Mouse (Mus musculus) lung, adult 2 months (tissue): ENCODE measurements around the gene Smyd3. TPM values are rescaled to one million over a fixed set of nuclear protein-coding genes. Genes with fewer than 3 reads are reported as not detected.

Experiments used
- DNase-seq: peaks from one replicate; pipeline ENCODE4 v3.0.0; 2022
- H3K4me1 ChIP-seq: fragments of 200-500 bp; 2 replicates; pipeline ENCODE4 v1.6.1; 2011; ENCODE audit warnings: low read length; ENCODE audit not compliant: control insufficient read depth, insufficient read depth
- H3K4me3 ChIP-seq: fragments of 200-500 bp; replicated peaks from 2 replicates; pipeline ENCODE3; 2011; ENCODE audit warnings: low read depth, mild to moderate bottlenecking, control low read depth, low read length; ENCODE audit errors: extremely low read depth
- CTCF ChIP-seq: fragments of 200-500 bp; IDR thresholded peaks from 2 replicates; pipeline ENCODE4 v1.5.1; 2011; ENCODE audit warnings: mild to moderate bottlenecking, low read length, control low read depth; ENCODE audit not compliant: insufficient read depth
- POLR2A ChIP-seq: fragments of 200-500 bp; IDR thresholded peaks from 2 replicates; pipeline ENCODE4 v1.6.1; 2011; ENCODE audit warnings: low read depth, mild to moderate bottlenecking, control low read depth, low read length, borderline replicate concordance; ENCODE audit errors: extremely low read depth
- WGBS: fragments of 180-500 bp; shearing (Covaris S2); methylation state at CpG from one replicate; pipeline ENCODE4 v1.1.7; 2018; 5-methylcytosine and 5-hydroxymethylcytosine counted together
- polyA plus RNA-seq: library from polyadenylated mRNA; depleted of rRNA; stranded (reverse); fragments of >200 nt; gene quantifications from 2 replicates; pipeline ENCODE4 v1.2.3, GENCODE M21; 2012

Smyd3 gene
- polyA plus RNA-seq, 1 experiment = 4.7 TPM

DNA sequence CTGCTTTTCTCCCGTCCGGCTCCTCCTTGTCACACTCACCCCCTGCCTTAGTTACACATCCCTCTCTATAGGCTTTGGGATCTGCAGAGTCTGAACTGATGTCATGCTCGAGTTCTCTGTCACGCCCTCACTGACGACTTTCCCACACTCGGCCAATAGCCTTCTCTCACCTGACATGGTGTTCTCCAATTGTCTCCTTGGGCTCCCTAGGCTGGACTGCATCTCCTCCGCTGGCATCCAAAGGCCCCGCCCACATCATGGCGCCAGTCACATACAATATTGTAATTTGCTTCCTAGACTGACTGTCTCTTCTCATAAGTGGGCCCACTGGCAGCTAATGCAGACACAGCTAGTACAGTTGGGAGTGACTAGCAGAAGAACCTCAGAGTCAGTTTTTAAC, 304.5 kb downstream of the Smyd3 start:
- 92% methylated on average over 9 of the region's 9 CpGs for WGBS

DNA sequence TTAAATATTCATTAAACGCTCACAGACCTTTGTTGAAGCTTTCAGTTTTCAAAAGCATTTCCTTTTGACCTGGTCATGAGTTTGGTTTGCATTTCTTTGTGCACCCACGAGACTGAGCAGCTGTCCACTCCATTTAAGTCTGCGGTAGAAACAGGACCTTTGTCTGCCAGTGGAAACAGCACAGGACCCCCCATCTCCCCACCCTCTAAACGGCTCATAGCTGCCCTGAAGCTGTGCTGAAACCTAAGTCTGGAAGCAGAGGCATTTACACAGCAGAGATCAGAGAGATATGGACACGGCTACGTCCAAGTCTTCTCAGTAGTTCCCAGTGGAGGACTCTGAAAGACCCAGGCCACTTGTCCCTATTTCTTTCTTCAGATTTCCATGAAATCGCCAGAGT, 305.5 kb downstream of the Smyd3 start:
- 46% methylated on average over 7 of the region's 7 CpGs for WGBS
- DNase-seq = no peak
- Histone ChIP-seq H3K4me3 (no peak overlapping the region), H3K4me1 (no peaks in the 10 kb centered on the region)
- TF ChIP-seq CTCF (no peak), POLR2A (no peak)

More for the DNA sequence above, 304.5 kb downstream of the Smyd3 start:
- no peaks in the 10 kb centered on the region for H3K4me1 ChIP-seq
- no peak for DNase-seq
- H3K4me3 ChIP-seq = no peak overlapping the region
- TF ChIP-seq CTCF (no peak), POLR2A (no peak)

DNA sequence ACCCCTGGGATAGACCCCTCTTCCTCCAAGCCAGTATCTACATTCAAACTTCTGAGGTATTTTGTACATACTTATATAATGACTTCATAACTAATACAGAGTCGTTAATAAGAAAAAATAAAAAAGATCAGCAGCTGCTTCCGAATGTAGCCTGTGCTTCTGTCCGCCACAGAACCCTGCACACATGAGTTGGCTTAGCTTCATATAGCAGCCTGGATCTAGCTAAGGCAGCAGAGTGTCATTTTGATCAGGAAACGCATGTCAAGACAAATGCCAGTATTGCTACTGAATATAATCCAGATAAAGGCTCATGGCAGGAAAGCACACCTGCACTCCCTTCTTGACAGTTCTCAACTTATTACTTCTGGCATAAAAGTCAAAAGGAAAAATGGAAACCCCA, 306.5 kb downstream of the Smyd3 start:
- no peak for DNase-seq
- H3K4me1 ChIP-seq = no peaks in the 10 kb centered on the region
- TF ChIP-seq POLR2A = no peak
- TF ChIP-seq CTCF = no peak
- H3K4me3 ChIP-seq = no peak overlapping the region
- WGBS = 77% methylated on average over 4 of the region's 4 CpGs

- no peak overlapping the region for H3K4me3 ChIP-seq
- H3K4me1 ChIP-seq = no peaks in the 10 kb centered on the region
- TF ChIP-seq POLR2A (no peak), CTCF (no peak)
- no peak for DNase-seq
- 85% methylated on average over 12 of the region's 12 CpGs for WGBS
Measured at GRCm38 (mm10) chr1:179207846-179208595, 309.8 kb downstream of the Smyd3 start.

DNA sequence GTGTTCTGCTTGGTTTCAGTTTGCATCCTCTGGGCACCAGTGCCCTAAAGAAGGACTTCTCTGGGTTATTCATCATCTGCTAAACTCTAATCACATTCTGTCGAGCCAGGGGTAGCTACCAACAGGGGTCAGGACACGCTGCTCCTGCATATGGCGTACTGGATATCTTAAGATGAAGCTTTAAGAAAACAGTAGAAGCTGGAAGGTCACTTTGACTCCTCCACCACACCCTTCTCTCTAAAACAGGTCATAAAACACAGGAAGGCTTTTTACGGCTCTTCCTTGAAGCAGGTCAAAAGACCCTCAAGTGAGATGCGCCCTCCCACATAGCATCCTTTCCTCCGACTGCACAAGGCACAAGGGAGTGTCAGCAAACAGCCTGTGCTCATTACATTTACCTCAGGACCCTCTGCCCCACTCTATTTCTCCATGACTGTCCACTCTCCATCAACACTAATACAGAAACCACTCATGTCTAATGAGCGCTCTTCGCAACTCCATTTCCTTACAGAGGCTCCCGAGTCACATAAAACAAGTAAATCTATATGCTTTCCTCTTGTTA, 310.6 kb downstream of the Smyd3 start:
- no peaks in the 10 kb centered on the region for H3K4me1 ChIP-seq
- DNase-seq = no peak
- WGBS = 66% methylated on average over 9 of the region's 9 CpGs
- no peak overlapping the region for H3K4me3 ChIP-seq
- TF ChIP-seq CTCF = no peak
- TF ChIP-seq POLR2A = no peak

DNA sequence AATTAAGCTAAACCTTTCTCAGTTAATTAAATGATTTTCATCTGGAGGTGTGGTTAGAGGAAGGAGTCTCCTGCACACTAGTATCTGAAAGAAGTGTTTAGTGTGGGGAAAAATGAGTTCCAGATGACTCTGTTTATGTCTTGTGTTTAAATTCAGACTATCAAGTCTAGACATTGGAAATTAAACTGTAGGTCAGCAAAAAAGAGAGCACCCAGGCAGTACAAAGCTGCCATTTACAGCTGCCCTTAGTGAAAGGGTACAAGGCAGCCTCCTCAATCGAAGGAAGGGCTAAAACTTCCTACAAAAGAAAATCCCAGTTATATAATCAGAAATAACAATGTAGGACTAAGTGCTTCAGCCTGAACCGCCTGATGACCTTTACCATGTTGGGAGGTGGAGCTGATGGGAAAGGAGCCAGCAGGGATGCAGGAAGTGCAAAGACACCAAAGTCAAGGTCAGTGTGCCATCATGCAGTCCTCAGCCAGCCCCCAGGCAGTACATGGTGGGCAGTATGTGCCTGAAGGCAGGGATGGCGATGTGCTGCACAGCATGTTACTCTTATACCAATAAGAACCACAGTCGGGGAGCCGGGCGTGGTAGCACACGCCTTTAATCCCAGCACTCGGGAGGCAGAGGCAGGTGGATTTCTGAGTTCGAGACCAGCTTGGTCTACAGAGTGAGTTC, 319.2 kb downstream of the Smyd3 start:
- Histone ChIP-seq H3K4me1 (no peaks in the 10 kb centered on the region), H3K4me3 (no peak overlapping the region)
- TF ChIP-seq CTCF (no peak), POLR2A (no peak)
- WGBS = 81% methylated on average over 9 of the region's 9 CpGs
- no peak for DNase-seq

DNA sequence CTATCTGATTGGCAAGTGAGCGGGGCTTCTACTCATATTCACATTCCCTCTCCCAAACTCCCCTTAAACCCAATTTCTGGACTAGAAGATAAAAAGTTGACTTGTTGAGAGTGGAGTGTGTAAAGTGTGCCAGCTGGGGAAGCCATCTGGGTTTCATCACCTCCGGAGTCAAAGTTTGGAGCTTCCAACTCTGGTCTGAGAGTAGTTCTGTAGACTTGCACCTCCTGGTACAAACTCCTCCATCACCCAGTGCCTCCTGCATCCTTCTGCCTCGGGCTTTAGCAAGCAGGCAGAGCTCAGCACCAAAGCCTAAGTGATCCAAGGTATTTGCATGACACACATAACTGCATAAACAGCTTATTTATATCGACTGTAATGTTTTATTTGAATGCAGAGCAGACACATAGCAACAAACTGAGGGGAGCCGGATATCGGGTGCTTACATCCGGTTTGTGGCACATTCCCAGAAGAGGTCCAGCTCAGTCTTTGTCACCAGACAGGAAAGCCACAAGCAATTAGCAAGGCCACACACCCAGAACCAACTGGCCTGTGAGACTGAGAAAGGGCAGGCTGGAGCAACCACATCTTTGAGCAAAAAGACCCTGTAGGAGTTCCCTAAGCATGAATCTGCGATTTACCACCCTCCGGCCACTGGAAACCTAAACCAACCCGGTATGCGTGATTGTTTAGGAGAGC, 319.9 kb downstream of the Smyd3 start:
- DNase-seq = no peak
- 52% methylated on average over 11 of the region's 11 CpGs for whole genome bisulfite sequencing
- TF ChIP-seq POLR2A (no peak), CTCF (no peak)

DNA sequence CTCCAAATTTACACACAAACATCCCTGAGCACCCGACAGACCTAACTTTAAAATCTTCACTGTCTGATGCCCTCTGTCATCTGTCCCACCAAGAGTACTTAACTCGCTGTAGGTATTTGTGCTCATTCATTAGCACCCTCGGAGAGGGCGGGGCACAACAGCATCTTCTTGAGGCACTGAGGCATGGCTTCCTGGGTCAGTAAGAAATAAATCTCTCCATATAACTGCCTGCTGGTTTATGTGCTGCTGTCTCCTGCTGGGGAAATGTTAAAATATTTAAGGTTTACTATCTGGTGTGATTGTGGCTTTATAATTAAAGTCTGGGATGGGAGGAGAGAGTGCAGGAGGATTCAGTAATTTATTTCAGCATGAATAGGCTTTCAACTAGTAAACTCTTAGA, 320.7 kb downstream of the Smyd3 start:
- Histone ChIP-seq H3K4me1 (no peaks in the 10 kb centered on the region), H3K4me3 (no peak overlapping the region)
- DNase-seq = no peak
- TF ChIP-seq CTCF (no peak), POLR2A (no peak)
- 83% methylated on average over 4 of the region's 4 CpGs for WGBS

More for the DNA sequence above, 319.9 kb downstream of the Smyd3 start:
- H3K4me3 ChIP-seq = no peak overlapping the region
- no peaks in the 10 kb centered on the region for H3K4me1 ChIP-seq

GRCm38 (mm10) chr1:179196422-179196821, 321.4 kb downstream of the Smyd3 start:
- TF ChIP-seq CTCF = no peak; the same call in 1 of the 2 replicates
- no peak for TF ChIP-seq POLR2A
- H3K4me3 ChIP-seq = no peak overlapping the region
- no peak for DNase-seq
- no peaks in the 10 kb centered on the region for H3K4me1 ChIP-seq
